Mouse (Mus musculus) large intestine, adult 2 months (tissue): ENCODE data around the gene Mpo. TPM values are rescaled to one million over a fixed set of nuclear protein-coding genes. Genes with fewer than 3 reads are reported as not detected.

Experiments used
- polyA plus RNA-seq: library from polyadenylated mRNA; depleted of rRNA; stranded (reverse); fragments of >200 nt; gene quantifications from 2 replicates; pipeline ENCODE4 v1.2.3, GENCODE M21; 2012; rRNA removed

Mpo gene
- polyA plus RNA-seq, 1 experiment: 0.06 TPM

Other genes starting within 250 kb of the Mpo start
- gene Gm11492, start 226.9 kb upstream of the Mpo start, polyA plus RNA-seq: not detected in 2 replicates
- 20.2 and 28.8 TPM in 2 replicates for gene Sept4, start 224.7 kb upstream of the Mpo start, polyA plus RNA-seq
- gene Mtmr4, start 201.4 kb upstream of the Mpo start, polyA plus RNA-seq: 22.4 and 61.6 TPM in 2 replicates
- gene Hsf5, start 176.4 kb upstream of the Mpo start, polyA plus RNA-seq: 0.04 and 0.19 TPM in 2 replicates
- gene Rnf43, start 130.9 kb upstream of the Mpo start, polyA plus RNA-seq: 11.2 and 16.2 TPM in 2 replicates
- 67.4 and 76.6 TPM in 2 replicates for gene Supt4a, start 56.0 kb upstream of the Mpo start, polyA plus RNA-seq
- gene Tspoap1, start 33.0 kb upstream of the Mpo start, polyA plus RNA-seq: 0.81 and 1.0 TPM in 2 replicates
- gene Lpo, start 34.7 kb downstream of the Mpo start, polyA plus RNA-seq: 0.07 and 0.17 TPM in 2 replicates
- gene Mks1, start 59.6 kb downstream of the Mpo start, polyA plus RNA-seq: 9.0 and 9.9 TPM in 2 replicates
- gene Epx, start 82.0 kb downstream of the Mpo start, polyA plus RNA-seq: 0.20 and 0.26 TPM in 2 replicates
- gene Olfr462, start 98.7 kb downstream of the Mpo start, polyA plus RNA-seq: not detected in 2 replicates
- not detected in 2 replicates for gene Olfr463, start 103.8 kb downstream of the Mpo start, polyA plus RNA-seq
- not detected in 2 replicates for gene Olfr464, start 127.4 kb downstream of the Mpo start, polyA plus RNA-seq
- 71.1 and 101 TPM in 2 replicates for gene Dynll2, start 194.0 kb downstream of the Mpo start, polyA plus RNA-seq